Mouse (Mus musculus): ENCODE measurements around the gene Egfr.

- TF ChIP-seq CTCF (IDR thresholded peaks at IDR 0.05; ENCODE audit: extremely low read depth, insufficient read depth, low read length) = no peak
- no peak for TF ChIP-seq POLR2A (IDR thresholded peaks at IDR 0.05; ENCODE audit: extremely low read depth, insufficient read depth, low read length)
Measured at GRCm38 (mm10) chr11:16906530-16906929, 154.5 kb downstream of the Egfr start.

All from cortical plate, adult 2 months (tissue).